Mouse (Mus musculus) MEL (cell line): Measurements from ENCODE around the gene Nfxl1.

Source experiments
- BHLHE40 ChIP-seq: IDR thresholded peaks from 2 replicates; pipeline ENCODE4 v1.6.1; 2012; ENCODE audit warnings: low read depth, mild to moderate bottlenecking, inconsistent platforms, low read length, improper control_type of control experiment, borderline replicate concordance
- CHD2 ChIP-seq: IDR thresholded peaks from 2 replicates; pipeline ENCODE4 v1.6.1; 2011; ENCODE audit warnings: low read length, improper control_type of control experiment
- CTCF ChIP-seq, 3 experiments: IDR thresholded peaks in 2 of 3; conservative IDR thresholded peaks in 1 of 3; 2 replicates each; pipeline ENCODE4 v1.5.1; 2011 to 2012; ENCODE audit warnings: low read length in 3 of 3, low read depth in 2 of 3, mild to moderate bottlenecking in 2 of 3, improper control_type of control experiment in 1 of 3, inconsistent platforms in 1 of 3, mixed read lengths in 1 of 3, moderate library complexity in 1 of 3; ENCODE audit not compliant: control insufficient read depth in 1 of 3, insufficient read depth in 1 of 3, poor library complexity in 1 of 3, severe bottlenecking in 1 of 3
- ETS1 ChIP-seq: IDR thresholded peaks from 2 replicates; pipeline ENCODE4 v1.6.1; 2012; ENCODE audit warnings: low read depth, mild to moderate bottlenecking, inconsistent platforms, low read length, improper control_type of control experiment, moderate library complexity
- KAT2A ChIP-seq: conservative IDR thresholded peaks from 2 replicates; pipeline ENCODE4 v1.6.1; 2012; ENCODE audit warnings: low read depth, low read length, improper control_type of control experiment, inconsistent platforms
- NELFE ChIP-seq: IDR thresholded peaks from 2 replicates; pipeline ENCODE4 v1.6.1; 2011; ENCODE audit warnings: low read depth, low read length, improper control_type of control experiment
- POLR2A ChIP-seq, 2 experiments: IDR thresholded peaks; 2 replicates each; pipeline ENCODE4 v1.6.1; 2011 to 2012; ENCODE audit warnings: low read length in 2 of 2, mild to moderate bottlenecking in 2 of 2, control low read depth in 1 of 2, improper control_type of control experiment in 1 of 2, low read depth in 1 of 2, moderate library complexity in 1 of 2; ENCODE audit not compliant: control insufficient read depth in 1 of 2, insufficient read depth in 1 of 2, poor library complexity in 1 of 2
- POLR2AphosphoS2 ChIP-seq: IDR thresholded peaks from 2 replicates; pipeline ENCODE4 v1.6.1; 2011; ENCODE audit warnings: low read length, improper control_type of control experiment
- SIN3A ChIP-seq: IDR thresholded peaks from 2 replicates; pipeline ENCODE4 v1.6.1; 2012; ENCODE audit warnings: low read length, improper control_type of control experiment, inconsistent platforms
- SMC3 ChIP-seq: IDR thresholded peaks from 2 replicates; pipeline ENCODE4 v1.6.1; 2011; ENCODE audit warnings: low read depth, low read length, improper control_type of control experiment
- TAL1 ChIP-seq: IDR thresholded peaks from 2 replicates; pipeline ENCODE4 v1.6.1; 2012; ENCODE audit warnings: mild to moderate bottlenecking, inconsistent platforms, low read length, moderate library complexity, mixed read lengths
- USF1 ChIP-seq: IDR thresholded peaks from 2 replicates; pipeline ENCODE4 v1.6.1; 2014; ENCODE audit warnings: low read depth, mild to moderate bottlenecking, inconsistent platforms, low read length, improper control_type of control experiment, moderate library complexity

GRCm38 (mm10) chr5:72513808-72514207, 45.7 kb downstream of the Nfxl1 start:
- TF ChIP-seq SMC3 (no peak), CTCF (IDR thresholded peaks at IDR 0.05 in 2 of 3, conservative IDR thresholded peaks at IDR 0.05 in 1 of 3; ENCODE audit: control insufficient read depth in 1 of 3, insufficient read depth in 1 of 3, low read depth in 2 of 3, low read length in 3 of 3, poor library complexity in 1 of 3, severe bottlenecking in 1 of 3) (no peak), TAL1 (no peak), KAT2A (no peak), POLR2A (IDR thresholded peaks at IDR 0.05; ENCODE audit: control insufficient read depth in 1 of 2, insufficient read depth in 1 of 2, low read depth in 1 of 2, low read length in 2 of 2, poor library complexity in 1 of 2) (no peak), ETS1 (no peak), BHLHE40 (no peak), SIN3A (no peak), CHD2 (no peak), USF1 (no peak), POLR2AphosphoS2 (no peak), NELFE (no peak)
